Mouse (Mus musculus): ENCODE measurements around the gene Crtam. TPM values are rescaled to one million over a fixed set of nuclear protein-coding genes. Genes with fewer than 3 reads are reported as not detected.

The Crtam gene
- total RNA-seq, 1 experiment from 2014 or later: not detected

DNA sequence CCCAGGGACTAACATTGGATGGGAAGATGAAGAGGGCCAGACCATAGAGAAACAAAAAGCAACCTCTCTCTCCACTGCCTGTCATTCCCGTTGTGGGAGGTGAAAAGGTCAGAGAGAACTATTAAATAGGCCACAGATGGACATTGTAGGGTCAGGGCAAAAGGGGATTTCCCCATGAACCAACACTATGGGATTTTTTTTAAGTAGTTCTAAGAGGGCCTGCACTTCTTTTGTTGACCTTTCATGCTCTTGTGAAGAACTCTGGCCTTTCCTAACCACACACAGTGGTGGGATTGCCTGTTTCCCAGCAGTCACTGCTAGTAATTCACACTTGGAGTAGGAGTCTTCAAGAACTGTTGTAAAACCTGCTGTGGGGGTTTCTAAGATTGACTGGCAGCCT lies 3.4 kb upstream of the Crtam start:
- no peak for DNase-seq

DNA sequence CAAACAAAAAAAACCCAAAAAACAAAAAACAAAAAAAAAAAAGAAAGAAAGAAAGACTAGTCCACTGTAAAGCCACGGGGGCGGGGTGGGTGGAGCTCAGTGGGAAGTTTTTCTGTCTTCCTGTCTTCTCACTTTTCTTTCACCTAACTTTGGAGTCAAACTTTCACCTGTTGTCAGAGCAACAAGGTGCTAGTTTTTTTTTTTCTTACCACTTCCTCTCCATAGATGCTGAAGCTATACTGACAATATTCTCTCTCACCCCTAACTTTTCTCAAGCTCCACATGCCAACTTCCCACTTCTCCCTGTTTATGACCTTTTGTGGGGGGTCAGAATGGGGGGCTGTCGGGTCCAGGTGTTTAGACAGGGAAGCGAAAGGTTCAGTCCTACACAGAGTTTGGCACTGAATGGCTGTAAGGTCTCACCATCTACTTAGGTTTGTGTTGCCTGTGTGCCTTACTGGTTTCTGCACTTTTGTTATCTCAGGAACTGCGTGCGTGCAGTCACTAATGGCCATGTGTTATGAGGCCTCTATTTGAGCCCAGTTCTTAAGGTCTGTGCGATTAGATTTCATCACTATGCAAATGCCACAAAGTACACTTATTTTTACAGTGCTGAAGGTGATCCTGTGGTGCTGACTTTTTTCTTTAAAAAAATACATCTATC lies 7.2 kb downstream of the Crtam start:
- DNase-seq: no peak

DNA sequence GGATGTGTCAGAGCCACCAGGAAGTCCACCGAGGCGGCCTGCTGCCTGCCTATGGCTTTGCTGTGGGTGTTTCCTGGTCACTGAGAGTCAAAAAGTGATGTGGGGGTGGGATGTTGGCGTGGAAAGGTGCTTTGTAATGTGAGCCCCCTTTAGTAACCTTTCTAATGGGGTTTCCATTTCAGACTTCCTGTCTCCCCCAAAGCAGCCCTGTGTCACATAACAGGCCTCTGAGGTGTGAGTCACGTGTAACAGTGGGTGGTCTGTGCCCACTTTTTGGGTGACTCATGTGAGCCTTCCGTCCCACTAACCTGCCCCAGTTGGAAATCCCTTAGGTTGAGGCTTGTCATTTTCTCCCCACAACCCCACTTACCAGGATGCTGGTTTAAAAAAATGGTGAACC lies 10.4 kb downstream of the Crtam start:
- no peak for DNase-seq

GRCm38 (mm10) chr9:40991511-40991910 lies 12.9 kb downstream of the Crtam start:
- no peak for DNase-seq

GRCm38 (mm10) chr9:40989940-40990588 lies 14.4 kb downstream of the Crtam start:
- DNase-seq: peak; percentile 71

GRCm38 (mm10) chr9:40984313-40984712 lies 20.1 kb downstream of the Crtam start:
- DNase-seq: no peak

GRCm38 (mm10) chr9:40983758-40984157 lies 20.7 kb downstream of the Crtam start:
- DNase-seq: no peak

DNA sequence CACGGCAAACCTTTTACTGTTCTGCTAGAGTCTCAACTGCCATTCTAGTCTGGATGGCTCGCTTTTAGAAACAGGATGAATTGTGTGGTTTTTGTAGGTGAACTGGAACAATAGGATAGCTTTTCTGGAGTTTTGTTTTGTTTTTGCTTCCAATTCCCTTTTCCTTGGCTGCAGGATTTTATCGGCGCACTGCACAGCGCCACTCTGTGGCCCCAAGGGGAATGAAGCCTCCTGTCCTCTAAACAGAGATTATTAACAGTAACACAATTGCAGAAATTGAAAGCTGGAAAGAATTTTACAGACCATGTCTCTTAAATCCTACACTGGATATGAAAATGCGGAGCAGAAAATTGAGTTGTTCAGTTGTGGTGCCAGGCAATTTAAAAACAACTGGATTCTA lies 21.9 kb downstream of the Crtam start:
- peak; percentile 48 for DNase-seq

DNA sequence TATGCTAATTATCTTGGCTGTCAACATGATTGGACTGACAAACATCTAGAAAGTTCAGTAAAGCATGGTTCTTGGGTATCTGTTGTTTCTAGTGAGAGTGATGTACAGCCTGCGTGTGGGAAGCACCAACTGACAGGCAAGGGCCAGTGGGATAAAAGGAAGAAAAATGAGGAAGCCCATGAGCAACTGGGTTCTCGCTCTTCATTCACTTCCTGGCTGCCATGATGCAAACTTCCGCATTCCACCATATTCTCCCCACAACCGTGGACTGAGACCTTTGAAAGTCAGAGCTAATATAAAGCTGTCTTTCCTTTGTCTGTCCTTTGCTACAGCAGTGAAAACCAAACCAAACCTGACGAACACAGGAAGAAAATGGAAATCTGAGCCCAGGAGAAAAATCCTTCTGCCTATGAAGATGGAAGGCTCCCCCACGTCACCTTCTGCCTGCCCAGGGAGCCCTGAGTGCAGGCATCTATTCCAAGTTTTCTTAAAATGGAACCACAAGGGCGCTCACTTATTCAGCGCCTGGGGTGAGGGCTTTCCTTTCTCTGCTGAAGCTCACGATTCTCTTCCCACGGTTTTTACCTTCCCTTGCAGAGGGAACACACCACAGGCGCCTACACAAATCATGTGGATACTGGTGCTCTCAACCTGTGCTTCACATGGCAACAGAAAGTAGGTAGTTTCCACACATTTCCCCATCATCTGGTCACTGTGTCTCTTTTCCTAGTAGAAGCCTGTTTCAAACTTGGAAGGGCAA lies 30.2 kb downstream of the Crtam start:
- no peak for DNase-seq

DNA sequence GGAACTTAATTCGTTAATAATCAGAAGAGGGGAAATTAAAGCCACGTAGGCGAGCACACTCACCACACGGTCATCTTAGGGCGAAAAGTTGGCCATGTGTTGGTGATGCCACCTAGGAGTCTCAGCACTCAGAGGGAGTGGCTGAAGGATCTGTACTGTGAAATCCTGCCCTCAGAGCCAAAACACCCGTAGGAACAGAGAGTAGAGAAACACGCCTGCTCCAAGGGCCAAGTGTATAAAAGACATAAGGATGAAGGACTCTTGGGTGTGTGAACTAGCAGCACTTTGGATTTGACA lies 40.1 kb downstream of the Crtam start:
- DNase-seq: no peak

GRCm38 (mm10) chr9:40963586-40964417 lies 40.6 kb downstream of the Crtam start, which contains the start of gene Jhy:
Gene Jhy, minus strand, starts transcription at chr9:40964118.
- DNase-seq: no peak

DNA sequence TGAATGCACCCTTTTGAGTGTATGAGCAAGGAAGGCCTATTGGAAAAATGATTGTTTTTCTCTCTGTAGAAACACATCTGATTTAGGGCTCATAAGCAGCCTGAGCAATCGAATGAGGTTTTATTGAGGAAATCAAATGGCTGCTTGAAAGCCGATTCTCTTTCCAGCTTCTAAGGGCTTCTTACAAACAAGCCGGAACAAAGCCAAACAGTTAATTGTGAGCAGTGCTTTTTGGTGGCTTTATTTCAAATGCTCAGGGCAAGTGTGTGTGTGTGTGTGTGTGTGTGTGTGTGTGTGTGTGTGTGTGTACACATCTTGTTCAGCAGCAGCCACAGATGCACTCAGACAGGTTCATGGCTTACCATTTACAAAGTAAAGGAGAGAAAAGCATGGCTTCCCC lies 43.0 kb downstream of the Crtam start:
- DNase-seq: no peak

- DNase-seq: no peak
Observed at GRCm38 (mm10) chr9:40949039-40949615, 55.3 kb downstream of the Crtam start.

- DNase-seq: no peak
Observed at GRCm38 (mm10) chr9:40948473-40948872, 56.0 kb downstream of the Crtam start.

GRCm38 (mm10) chr9:40947131-40947530 lies 57.3 kb downstream of the Crtam start:
- DNase-seq: no peak

DNA sequence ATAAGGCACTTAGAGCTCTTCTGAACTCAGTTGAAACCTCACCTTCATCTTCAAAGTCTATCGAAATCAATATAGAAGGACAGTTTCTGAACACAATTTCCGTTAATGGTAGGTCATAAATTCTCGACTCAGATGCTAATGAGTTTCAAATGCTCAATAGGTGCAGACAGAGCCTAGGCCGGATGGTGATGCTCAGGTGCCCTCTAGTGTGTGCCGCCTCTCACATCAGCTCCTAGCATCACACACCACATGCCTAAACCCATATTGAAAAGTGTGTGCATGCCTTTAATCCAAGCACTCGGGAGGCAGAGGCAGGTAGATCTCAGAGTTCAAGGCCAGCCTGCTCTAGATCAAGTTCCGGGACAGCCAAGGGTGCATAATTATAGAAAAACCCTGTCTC lies 67.0 kb downstream of the Crtam start:
- no peak for DNase-seq

- DNase-seq: no peak
Observed at GRCm38 (mm10) chr9:40933323-40933722, 71.1 kb downstream of the Crtam start.

DNA sequence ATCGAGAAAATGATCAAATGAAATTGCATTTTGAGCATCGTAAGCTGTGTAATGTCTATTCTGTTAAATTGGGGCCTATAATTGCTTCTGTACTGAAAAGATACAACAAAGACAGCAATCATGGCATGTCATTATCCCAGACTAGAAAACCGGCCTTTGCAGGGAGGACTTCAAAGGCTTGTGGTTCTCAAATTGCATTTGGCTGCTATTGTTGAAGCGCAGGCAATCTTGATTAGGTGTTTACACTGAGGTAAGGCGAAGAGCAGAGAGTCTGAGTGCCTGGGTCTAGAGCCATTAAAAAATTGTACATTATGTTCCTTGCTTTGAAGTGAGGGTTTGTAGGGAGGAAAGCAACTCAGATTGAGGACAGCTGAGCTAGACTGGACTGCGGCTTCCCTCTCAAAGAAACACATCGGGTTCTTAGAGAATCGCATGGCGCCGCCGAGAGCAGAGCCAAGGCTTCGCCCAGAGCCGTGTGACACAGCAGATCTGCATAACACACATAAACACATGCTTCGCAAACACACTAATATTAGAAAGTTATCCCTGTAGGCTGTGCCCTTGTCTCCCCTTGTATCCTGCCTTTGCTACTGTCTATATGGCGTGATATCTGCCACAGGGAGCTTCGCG lies 77.0 kb downstream of the Crtam start:
- no peak for DNase-seq
